Mouse (Mus musculus): Measurements from ENCODE around the gene Neurod6. TPM values are rescaled to one million over a fixed set of nuclear protein-coding genes. Genes with fewer than 3 reads are reported as not detected.
"Not testable (repeated sequence)": the region's sequence is repeated elsewhere in the genome, so short reads cannot be mapped to it uniquely, and the experiment has no call there.

Neurod6 gene
- not detected for polyA plus RNA-seq (2017; shearing (Covaris generic))

- ATAC-seq, result no peak
Measured at GRCm38 (mm10) chr6:55680974-55681373, at the start of gene Neurod6. Gene Neurod6, minus strand, starts transcription at chr6:55681263.

DNA sequence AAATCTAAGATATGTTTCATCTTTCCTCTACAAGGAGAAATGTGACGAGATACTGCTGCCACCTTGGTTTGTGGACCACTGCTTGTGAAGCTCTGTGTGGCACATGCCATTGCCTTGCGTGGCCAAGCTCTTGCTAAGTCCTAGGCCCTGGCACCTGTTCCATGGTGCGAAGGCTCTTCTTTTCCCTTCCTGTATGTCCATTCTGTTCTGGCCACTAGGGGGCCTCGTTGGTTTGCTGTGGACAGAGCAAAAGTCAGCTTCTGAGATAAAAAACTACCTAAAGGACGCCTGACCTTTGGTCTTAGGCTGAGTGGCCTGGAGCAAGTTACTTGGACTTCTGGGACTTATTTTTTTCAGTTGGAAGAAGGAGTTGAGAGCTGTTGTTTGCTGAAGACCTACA lies 36.1 kb upstream of the Neurod6 start:
- no peak for ATAC-seq

DNA sequence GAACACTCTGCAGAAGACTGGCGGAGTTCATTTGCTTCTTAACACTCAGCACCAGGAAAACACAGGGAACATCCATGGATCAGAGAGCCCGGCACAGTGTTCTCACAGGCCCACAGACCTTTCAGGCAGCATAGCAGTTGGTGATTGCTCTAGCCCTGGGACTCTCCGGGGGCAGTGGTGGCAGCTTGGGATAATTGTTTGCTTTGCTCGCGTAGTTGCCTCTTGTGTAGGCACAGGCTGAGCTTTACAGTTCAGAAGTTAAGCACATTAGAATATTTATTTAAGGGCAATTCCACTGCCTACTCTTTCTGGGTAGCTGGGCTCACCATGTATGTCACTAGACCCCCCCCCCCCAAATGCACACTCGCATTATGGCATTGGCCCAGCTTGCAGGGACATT lies 34.4 kb upstream of the Neurod6 start:
- no peak for ATAC-seq

GRCm38 (mm10) chr6:55710913-55711312 lies 29.9 kb upstream of the Neurod6 start:
- ATAC-seq, result not testable (repeated sequence)

GRCm38 (mm10) chr6:55704759-55705104 lies 23.7 kb upstream of the Neurod6 start:
- ATAC-seq, result no peak

GRCm38 (mm10) chr6:55704061-55704758 lies 23.1 kb upstream of the Neurod6 start:
- no peak for ATAC-seq

DNA sequence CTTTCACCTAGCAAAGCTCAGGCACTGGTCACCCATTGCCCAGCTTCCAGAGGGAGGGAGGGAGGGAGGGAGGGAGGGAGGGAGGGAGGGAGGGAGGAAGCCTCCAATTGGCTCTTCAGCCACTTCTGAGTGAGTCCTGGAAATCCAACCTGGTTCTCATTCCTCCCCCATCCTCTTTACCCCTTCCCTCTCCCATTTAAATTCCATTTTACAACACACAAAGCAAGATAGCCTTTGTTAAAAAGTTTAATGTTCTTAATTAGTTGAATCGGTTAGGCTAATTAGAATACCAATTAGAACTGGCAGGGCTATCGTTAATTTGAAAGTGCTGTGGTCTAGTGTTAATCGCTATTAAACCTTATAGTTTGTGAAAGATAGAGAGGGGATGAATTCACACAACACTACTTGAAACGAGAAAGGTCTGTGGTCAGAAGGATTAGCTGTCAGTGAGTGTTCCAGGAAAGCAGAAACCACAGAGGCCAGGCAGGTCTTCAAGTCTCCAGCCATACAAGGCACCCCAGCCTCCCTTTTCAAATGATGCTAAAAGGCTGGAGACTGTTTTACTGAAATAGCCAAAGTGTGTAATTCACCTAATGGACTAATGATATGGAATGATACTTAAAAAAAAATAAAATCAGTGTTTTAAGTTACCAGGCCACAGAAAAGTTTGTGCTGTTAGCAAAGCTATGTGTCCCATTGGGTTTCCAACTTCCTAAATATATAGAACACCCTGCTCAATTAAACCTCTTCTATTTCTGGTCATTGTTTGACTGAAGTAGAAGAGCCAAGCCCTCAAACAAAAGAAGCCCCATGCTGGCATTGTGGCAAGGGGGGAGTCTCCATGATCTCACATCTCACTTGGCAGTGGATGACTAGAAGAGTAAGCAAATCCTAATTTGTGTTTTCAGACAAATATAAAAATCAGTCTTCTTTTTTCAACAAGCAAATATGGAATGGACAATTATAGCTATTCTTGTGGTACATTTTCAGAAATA lies 19.6 kb upstream of the Neurod6 start:
- no peak for ATAC-seq

GRCm38 (mm10) chr6:55690015-55690531 lies 9.0 kb upstream of the Neurod6 start:
- no peak for ATAC-seq

- ATAC-seq, result no peak
Measured at GRCm38 (mm10) chr6:55683506-55683905, 2.4 kb upstream of the Neurod6 start.

GRCm38 (mm10) chr6:55682886-55683285 lies 1.8 kb upstream of the Neurod6 start:
- no peak for ATAC-seq

- no peak for ATAC-seq
Measured at GRCm38 (mm10) chr6:55678571-55679185, 2.4 kb downstream of the Neurod6 start.

- ATAC-seq, result no peak
Measured at GRCm38 (mm10) chr6:55677326-55677725, 3.7 kb downstream of the Neurod6 start.

DNA sequence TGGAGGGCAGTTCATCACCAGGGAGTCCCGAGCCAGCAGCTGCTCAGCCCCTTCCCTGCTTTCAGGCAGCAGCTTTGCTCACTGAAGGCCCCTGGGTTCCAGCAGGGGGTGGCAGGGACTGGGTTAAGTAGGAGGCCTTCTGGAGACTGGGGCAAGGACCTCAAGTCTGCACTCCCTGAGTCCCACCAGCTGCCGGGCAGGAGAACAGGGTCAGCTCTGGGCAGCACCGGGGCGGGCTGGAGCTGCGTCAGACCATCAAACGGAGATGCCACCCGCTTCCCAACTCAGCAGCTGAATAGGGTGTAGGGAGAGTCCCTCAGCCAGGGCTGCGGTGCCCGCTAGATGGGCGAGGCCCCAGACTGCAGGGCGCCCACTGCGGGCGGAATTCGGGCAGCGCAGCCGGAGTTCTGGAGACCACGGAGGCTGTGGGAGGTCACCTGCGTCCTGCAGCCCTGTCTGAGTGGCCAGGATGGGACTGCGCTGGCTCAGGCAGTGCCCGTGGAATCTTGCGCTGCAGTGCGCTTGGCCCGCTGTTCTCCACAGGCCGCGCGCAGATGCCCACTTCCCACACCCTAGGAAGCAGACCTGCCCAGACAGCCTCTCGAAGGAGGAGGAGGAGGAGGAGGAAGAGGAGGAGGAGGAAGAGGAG lies 4.3 kb downstream of the Neurod6 start:
- no peak for ATAC-seq

DNA sequence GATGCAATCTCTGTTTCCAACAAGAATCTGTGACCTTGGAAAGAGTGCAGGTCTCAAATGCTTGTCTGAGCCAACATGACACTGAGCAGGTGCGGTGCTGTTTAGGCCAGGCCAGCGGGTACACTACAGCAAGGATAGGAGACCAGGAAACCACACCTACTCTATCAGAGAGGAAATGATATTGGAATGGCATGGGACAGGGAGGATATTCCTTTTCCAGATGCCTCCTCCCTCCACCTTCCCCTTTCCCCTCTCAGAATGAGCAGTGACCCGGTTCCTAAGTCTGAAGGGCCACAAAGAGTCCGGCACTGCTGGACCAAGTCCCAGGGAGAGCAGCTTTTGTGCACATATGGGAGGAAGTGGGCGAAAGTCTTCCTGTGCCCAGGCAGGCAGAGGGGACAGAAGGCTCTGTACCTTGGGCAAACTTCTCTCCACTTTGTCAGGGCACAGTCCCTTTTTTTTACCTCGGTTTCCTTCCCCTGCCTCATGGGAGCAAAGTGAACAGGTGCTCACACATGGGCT lies 4.9 kb downstream of the Neurod6 start:
- no peak for ATAC-seq

DNA sequence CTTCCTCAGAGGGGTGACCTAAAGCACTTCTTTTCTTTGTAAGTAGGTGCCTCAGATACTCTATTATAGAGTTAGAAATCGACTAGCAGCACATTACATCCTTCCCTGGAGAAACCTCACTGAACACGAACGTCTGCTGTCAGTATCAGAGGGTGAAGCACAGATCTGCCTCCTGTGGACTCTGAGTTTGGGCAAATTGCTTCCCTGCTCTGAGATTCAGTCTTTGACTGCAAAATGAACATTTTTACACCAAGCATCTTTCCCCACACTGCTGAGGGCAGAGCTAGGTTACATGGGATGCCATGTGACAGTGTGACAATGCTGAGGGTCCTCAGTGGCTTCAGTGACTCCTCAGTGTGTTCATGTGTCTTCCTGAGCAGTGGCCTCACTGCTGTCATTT lies 13.3 kb downstream of the Neurod6 start:
- no peak for ATAC-seq

- ATAC-seq, result no peak
Measured at GRCm38 (mm10) chr6:55661126-55661915, 19.7 kb downstream of the Neurod6 start.

DNA sequence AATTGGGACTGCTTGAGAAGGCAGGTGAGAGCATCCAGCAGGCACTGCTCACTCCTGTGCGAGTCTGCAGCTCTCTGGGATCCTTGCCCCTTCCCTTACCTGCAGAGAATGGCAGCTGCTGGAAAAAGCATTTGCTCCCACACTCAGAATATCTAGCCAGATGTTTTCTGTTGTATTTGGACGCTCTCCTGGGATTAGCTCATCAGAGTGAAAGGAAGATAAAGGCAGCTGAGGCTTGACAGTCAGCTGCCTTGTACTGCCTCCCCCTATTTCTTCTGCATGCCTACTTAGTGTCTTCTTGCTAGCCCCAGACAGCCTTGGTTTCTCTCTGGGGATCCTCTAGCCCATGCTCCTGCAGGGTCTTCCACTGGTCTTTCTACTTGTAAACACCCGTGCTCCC lies 31.1 kb downstream of the Neurod6 start:
- no peak for ATAC-seq

- ATAC-seq, result no peak
Measured at GRCm38 (mm10) chr6:55649581-55649980, 31.5 kb downstream of the Neurod6 start.

GRCm38 (mm10) chr6:55648886-55649285 lies 32.2 kb downstream of the Neurod6 start:
- no peak for ATAC-seq

- ATAC-seq, result no peak
Measured at GRCm38 (mm10) chr6:55647771-55648280, 33.2 kb downstream of the Neurod6 start.

All from CD4-positive, CD25-positive, alpha-beta regulatory T cell, adult 4 months (primary cell).